Mouse (Mus musculus): ENCODE data around the gene Tamm41. TPM values are rescaled to one million over a fixed set of nuclear protein-coding genes. Genes with fewer than 3 reads are reported as not detected.

Gene Tamm41
- total RNA-seq, 2 experiments from 2014 or later: 10.4 to 13.5 TPM

Other genes with a start within 250 kb of the Tamm41 start
- gene Vgll4, start 67.9 kb downstream of the Tamm41 start, total RNA-seq (2021): 10 to 100 TPM; 50.6 to 80.7 TPM
- 10 to 100 TPM; 16.2 to 25.3 TPM for gene Syn2, start 97.0 kb upstream of the Tamm41 start, total RNA-seq (2021)
- gene Gm17482, start 189.5 kb upstream of the Tamm41 start, total RNA-seq (2021): not detected
- gene Timp4, start 214.3 kb upstream of the Tamm41 start, total RNA-seq (2021): 10 to 100 TPM in 1 of 2 experiments, 1 to 10 TPM in 1; 2.6 to 11.3 TPM